Mouse (Mus musculus) C2C12 (cell line): Measurements from ENCODE around the gene Glis3.

Experiments used
- CTCF ChIP-seq: IDR thresholded peaks from one replicate; pipeline ENCODE4 v1.5.1; 2011; ENCODE audit not compliant: control insufficient read depth, insufficient read depth, insufficient read length
- MAX ChIP-seq: IDR thresholded peaks from one replicate; pipeline ENCODE4 v1.6.1; 2011; ENCODE audit warnings: mild to moderate bottlenecking, control low read depth
- MYOD1 ChIP-seq: IDR thresholded peaks from one replicate; pipeline ENCODE4 v1.6.1; 2011; ENCODE audit warnings: low read depth; ENCODE audit not compliant: control insufficient read depth, insufficient read length

DNA sequence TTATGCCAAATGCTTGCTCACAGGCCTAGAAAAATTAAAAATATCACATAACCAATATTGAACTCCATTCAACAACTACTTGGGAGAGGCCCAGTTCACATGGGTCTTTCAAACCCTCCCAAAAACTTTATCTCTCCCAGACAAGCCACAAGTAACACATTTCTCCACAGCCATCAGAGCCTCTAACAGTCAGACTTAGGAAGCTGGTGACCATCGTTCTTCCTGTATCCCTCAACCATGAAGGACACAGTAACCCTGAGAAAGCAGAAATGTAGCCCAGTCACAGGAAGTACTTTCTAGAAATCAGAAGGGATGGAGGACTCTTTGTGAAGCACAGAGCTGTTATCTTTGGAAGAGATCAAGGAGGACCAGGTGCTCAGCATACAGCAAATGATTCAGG lies 112.8 kb downstream of the Glis3 start:
- TF ChIP-seq MAX (no peak), MYOD1 (no peak), CTCF (no peak)
